Mouse (Mus musculus): ENCODE measurements around the gene Trpm4. TPM values are rescaled to one million over a fixed set of nuclear protein-coding genes. Genes with fewer than 3 reads are reported as not detected.

Trpm4 gene
- polyA plus RNA-seq, 1 experiment from 2014 or later, result 6.8 TPM

DNA sequence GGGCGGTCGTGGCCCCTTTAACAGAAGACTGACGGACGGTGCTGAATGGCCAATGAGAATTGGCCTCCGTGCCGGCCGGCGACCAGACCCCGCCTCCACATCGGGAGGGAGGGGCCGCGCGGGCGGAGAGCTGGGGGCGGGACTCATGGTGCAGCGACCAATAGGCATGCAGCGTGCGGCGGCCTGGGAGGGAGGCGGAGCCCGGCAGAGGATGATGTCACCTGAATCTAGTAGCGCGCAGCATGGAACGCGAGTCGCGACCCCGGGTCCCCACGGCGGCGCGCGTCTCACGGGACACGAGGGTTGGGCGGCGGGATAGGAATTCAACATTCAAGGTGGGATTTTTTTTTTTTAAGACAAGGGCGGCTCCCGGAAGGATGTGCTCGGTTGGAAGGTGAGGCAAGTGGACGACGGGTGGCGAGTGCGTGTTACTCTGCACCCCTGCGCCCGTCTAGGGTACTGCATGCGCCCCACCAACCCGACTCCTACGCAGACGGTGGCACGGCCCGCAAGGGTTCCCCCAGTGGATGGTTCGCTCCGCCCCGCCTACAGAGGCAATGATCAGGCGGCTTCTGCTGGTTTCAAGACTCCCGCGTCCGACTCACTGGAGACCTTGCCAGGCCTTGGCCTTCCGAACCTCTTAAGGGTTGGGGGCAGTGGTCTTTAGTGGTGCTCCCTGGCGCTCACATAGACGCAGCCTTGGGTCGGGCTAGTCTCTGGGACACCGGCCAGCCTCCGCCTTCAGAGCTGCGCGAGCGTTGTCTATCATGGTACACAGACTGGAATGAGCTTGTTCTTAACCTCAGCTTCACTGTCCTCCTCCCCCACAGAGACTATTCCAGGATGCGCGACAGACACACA, 33.7 kb upstream of the Trpm4 start:
- H3K36me3 ChIP-seq (ENCODE audit: control insufficient read depth, insufficient read depth, low read length), result no peaks in the 10 kb centered on the region
- H3K4me3 ChIP-seq (ENCODE audit: low read depth, low read length), result peak overlapping the region; percentile 67
- peak overlapping the region; percentile 52; the same call in 1 of the 2 replicates for H3K27ac ChIP-seq (ENCODE audit: low read depth, low read length)
- peaks cover 15% of the 10 kb centered on the region for H3K4me1 ChIP-seq (replicated peaks; ENCODE audit: control insufficient read depth, insufficient read depth, low read length)
- under 1% methylated on average over 70 of the region's 70 CpGs for WGBS
- H3K9ac ChIP-seq (ENCODE audit: low read length), result peak overlapping the region; percentile 77
- peak overlapping the region; percentile 60 for H3K4me2 ChIP-seq (ENCODE audit: low read depth, low read length, severe bottlenecking)
- DNase-seq (ENCODE audit: low spot score) (peak; percentile 100), ATAC-seq (replicated peaks; ENCODE audit: low FRiP score) (peak; percentile 89)
- no peaks in the 10 kb centered on the region for H3K9me3 ChIP-seq (ENCODE audit: control insufficient read depth, low read length)
- H3K27me3 ChIP-seq (ENCODE audit: control insufficient read depth, insufficient read depth, low read length), result peaks cover 22% of the 10 kb centered on the region

- Histone ChIP-seq H3K36me3 (ENCODE audit: control insufficient read depth, insufficient read depth, low read length) (no peaks in the 10 kb centered on the region), H3K9ac (ENCODE audit: low read length) (peak within 1 kb of the TSS; percentile 77), H3K27ac (ENCODE audit: low read depth, low read length) (peak within 1 kb of the TSS; percentile 52; the same call in 1 of the 2 replicates), H3K4me3 (ENCODE audit: low read depth, low read length) (peak within 1 kb of the TSS; percentile 67), H3K4me1 (replicated peaks; ENCODE audit: control insufficient read depth, insufficient read depth, low read length) (peaks cover 17% of the 10 kb centered on the region), H3K4me2 (ENCODE audit: low read depth, low read length, severe bottlenecking) (peak within 1 kb of the TSS; percentile 60), H3K9me3 (ENCODE audit: control insufficient read depth, low read length) (no peaks in the 10 kb centered on the region), H3K27me3 (ENCODE audit: control insufficient read depth, insufficient read depth, low read length) (peaks cover 22% of the 10 kb centered on the region)
- 1% methylated on average over 15 of the region's 26 CpGs for WGBS
- DNase-seq (ENCODE audit: low spot score) (no peak), ATAC-seq (replicated peaks; ENCODE audit: low FRiP score) (peak; percentile 45)
Measured at GRCm38 (mm10) chr7:45366652-45367019, 33.1 kb upstream of the Trpm4 start, which contains the start of gene Ppfia3. TSS of gene Ppfia3 (minus strand) at chr7:45367019.

DNA sequence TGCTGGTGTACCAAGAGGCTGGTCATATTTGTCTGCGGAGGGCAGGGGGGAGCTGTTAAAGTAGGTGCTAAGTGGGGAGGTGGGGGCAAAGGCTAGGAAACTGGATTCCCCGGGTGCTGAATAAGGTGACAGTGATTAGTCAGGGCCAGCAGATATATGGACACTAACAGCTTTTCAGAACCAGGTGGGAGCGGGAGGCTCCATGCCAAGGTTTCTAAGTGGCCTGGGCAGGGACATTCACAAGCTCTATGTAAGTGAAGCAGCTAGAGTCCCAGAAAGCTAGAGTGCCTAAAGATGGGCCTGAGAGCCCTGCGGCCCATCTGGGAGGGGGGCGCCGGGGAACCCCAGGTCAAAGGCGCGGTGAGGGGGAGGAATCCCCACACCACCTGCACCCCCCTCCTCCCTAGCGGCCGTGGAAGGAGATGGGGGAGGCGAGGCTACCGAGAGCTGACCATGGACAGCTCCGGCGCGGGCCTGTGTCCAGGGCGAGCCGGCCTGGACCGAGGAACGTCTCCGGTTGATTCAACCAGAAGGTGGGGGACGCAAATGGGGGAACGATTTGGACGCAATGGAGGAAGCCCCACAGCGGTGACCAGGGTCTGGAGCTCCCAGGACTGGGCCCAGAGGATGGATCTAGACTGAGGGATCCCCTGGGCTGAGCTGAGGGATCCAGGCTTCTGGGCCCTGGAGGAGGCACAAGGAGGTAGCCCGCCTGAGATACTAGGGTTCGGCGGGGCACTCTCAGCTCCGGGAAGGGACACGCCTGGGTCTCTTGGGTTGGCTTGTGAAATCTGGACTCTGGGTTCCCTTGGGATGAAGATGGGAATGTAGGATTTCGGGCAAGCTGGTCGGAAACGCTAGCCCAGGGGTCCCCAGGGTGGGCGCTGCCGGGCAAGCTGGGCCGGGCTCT, 32.4 kb upstream of the Trpm4 start:
- DNase-seq (ENCODE audit: low spot score) (peak; percentile 79), ATAC-seq (replicated peaks; ENCODE audit: low FRiP score) (no peak; the same call in 1 of the 2 replicates)
- peak overlapping the region; percentile 60 for H3K4me2 ChIP-seq (ENCODE audit: low read depth, low read length, severe bottlenecking)
- WGBS, result 4% methylated on average over 34 of the region's 35 CpGs
- H3K9me3 ChIP-seq (ENCODE audit: control insufficient read depth, low read length), result no peaks in the 10 kb centered on the region
- H3K27me3 ChIP-seq (ENCODE audit: control insufficient read depth, insufficient read depth, low read length), result peaks cover 22% of the 10 kb centered on the region
- peak overlapping the region; percentile 77 for H3K9ac ChIP-seq (ENCODE audit: low read length)
- H3K4me3 ChIP-seq (ENCODE audit: low read depth, low read length), result peak overlapping the region; percentile 67
- no peaks in the 10 kb centered on the region for H3K36me3 ChIP-seq (ENCODE audit: control insufficient read depth, insufficient read depth, low read length)
- peaks cover 18% of the 10 kb centered on the region for H3K4me1 ChIP-seq (replicated peaks; ENCODE audit: control insufficient read depth, insufficient read depth, low read length)
- no peak overlapping the region for H3K27ac ChIP-seq (ENCODE audit: low read depth, low read length)

- no peak overlapping the region for H3K9ac ChIP-seq (ENCODE audit: low read length)
Measured at GRCm38 (mm10) chr7:45363983-45364382, 30.4 kb upstream of the Trpm4 start.

GRCm38 (mm10) chr7:45362801-45363200, 29.2 kb upstream of the Trpm4 start:
- Histone ChIP-seq H3K27me3 (ENCODE audit: control insufficient read depth, insufficient read depth, low read length) (peaks cover 6% of the 10 kb centered on the region; the same call in 1 of the 2 replicates), H3K4me3 (ENCODE audit: low read depth, low read length) (no peak overlapping the region)

More at GRCm38 (mm10) chr7:45363983-45364382, 30.4 kb upstream of the Trpm4 start:
- DNase-seq (ENCODE audit: low spot score), result peak; percentile 41
- H3K27ac ChIP-seq (ENCODE audit: low read depth, low read length), result no peak overlapping the region
- peaks cover 15% of the 10 kb centered on the region for H3K27me3 ChIP-seq (ENCODE audit: control insufficient read depth, insufficient read depth, low read length)
- H3K4me2 ChIP-seq (ENCODE audit: low read depth, low read length, severe bottlenecking), result no peak overlapping the region
- no peaks in the 10 kb centered on the region for H3K9me3 ChIP-seq (ENCODE audit: control insufficient read depth, low read length)
- H3K4me1 ChIP-seq (replicated peaks; ENCODE audit: control insufficient read depth, insufficient read depth, low read length), result peaks cover 12% of the 10 kb centered on the region; the same call in 1 of the 2 replicates
- no peak for ATAC-seq (replicated peaks; ENCODE audit: low FRiP score)
- H3K4me3 ChIP-seq (ENCODE audit: low read depth, low read length), result no peak overlapping the region
- no peaks in the 10 kb centered on the region for H3K36me3 ChIP-seq (ENCODE audit: control insufficient read depth, insufficient read depth, low read length)
- 97% methylated on average over 2 of the region's 2 CpGs for WGBS

DNA sequence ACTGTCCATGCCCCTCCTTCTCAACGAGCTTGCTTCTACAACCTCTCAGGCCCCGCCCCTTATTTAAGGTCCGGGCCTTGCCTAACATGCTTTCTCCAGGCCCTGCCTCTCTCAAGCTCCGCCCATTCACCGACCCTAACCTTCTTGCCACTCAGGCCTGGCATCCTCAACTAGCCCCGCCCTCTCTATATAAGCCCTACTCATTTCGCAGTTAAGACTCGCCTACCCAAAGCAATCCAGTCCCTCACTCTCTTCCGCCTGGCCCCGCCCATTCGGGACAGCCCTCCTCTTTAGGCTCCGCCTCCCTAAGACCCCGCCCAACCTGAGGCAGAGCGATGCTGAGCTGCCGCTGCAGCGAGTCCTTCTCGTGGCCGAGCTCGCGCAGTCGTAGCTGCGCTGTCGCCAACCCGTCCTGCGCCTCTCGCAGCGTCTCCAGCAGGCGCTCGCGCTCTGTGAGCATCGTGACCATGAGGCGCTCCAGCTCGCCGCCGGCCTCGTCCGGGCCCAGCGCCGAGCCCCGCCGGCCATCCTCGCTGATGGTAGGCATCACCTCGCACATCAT, 27.7 kb upstream of the Trpm4 start:
- H3K4me3 ChIP-seq (ENCODE audit: low read depth, low read length), result peak overlapping the region; percentile 43

More at GRCm38 (mm10) chr7:45362801-45363200, 29.2 kb upstream of the Trpm4 start:
- Histone ChIP-seq H3K27ac (ENCODE audit: low read depth, low read length) (no peak overlapping the region), H3K4me1 (replicated peaks; ENCODE audit: control insufficient read depth, insufficient read depth, low read length) (peaks cover 8% of the 10 kb centered on the region; the same call in 1 of the 2 replicates), H3K4me2 (ENCODE audit: low read depth, low read length, severe bottlenecking) (no peak overlapping the region), H3K9me3 (ENCODE audit: control insufficient read depth, low read length) (no peaks in the 10 kb centered on the region), H3K9ac (ENCODE audit: low read length) (no peak overlapping the region), H3K36me3 (ENCODE audit: control insufficient read depth, insufficient read depth, low read length) (no peaks in the 10 kb centered on the region)
- no peak for ATAC-seq (replicated peaks; ENCODE audit: low FRiP score)
- DNase-seq (ENCODE audit: low spot score), result peak; percentile 76
- 4% methylated on average over 13 of the region's 13 CpGs for WGBS

GRCm38 (mm10) chr7:45360404-45361125, 27.0 kb upstream of the Trpm4 start:
- peaks cover 6% of the 10 kb centered on the region; the same call in 1 of the 2 replicates for H3K27me3 ChIP-seq (ENCODE audit: control insufficient read depth, insufficient read depth, low read length)
- DNase-seq (ENCODE audit: low spot score) (no peak), ATAC-seq (replicated peaks; ENCODE audit: low FRiP score) (peak; percentile 4; the same call in 1 of the 2 replicates)
- H3K9ac ChIP-seq (ENCODE audit: low read length), result no peak overlapping the region
- H3K4me3 ChIP-seq (ENCODE audit: low read depth, low read length), result peak overlapping the region; percentile 43; the same call in 1 of the 2 replicates
- H3K4me1 ChIP-seq (replicated peaks; ENCODE audit: control insufficient read depth, insufficient read depth, low read length), result 0 out of 2 replicates have a peak, but pooled peaks cover 4% of the 10 kb centered on the region
- H3K9me3 ChIP-seq (ENCODE audit: control insufficient read depth, low read length), result no peaks in the 10 kb centered on the region
- H3K4me2 ChIP-seq (ENCODE audit: low read depth, low read length, severe bottlenecking), result no peak overlapping the region
- no peaks in the 10 kb centered on the region for H3K36me3 ChIP-seq (ENCODE audit: control insufficient read depth, insufficient read depth, low read length)
- H3K27ac ChIP-seq (ENCODE audit: low read depth, low read length), result no peak overlapping the region
- WGBS, result 56% methylated on average over 18 of the region's 18 CpGs

More for the DNA sequence above, 27.7 kb upstream of the Trpm4 start:
- Histone ChIP-seq H3K4me1 (replicated peaks; ENCODE audit: control insufficient read depth, insufficient read depth, low read length) (0 out of 2 replicates have a peak, but pooled peaks cover 6% of the 10 kb centered on the region), H3K27me3 (ENCODE audit: control insufficient read depth, insufficient read depth, low read length) (peaks cover 6% of the 10 kb centered on the region; the same call in 1 of the 2 replicates), H3K27ac (ENCODE audit: low read depth, low read length) (no peak overlapping the region), H3K36me3 (ENCODE audit: control insufficient read depth, insufficient read depth, low read length) (no peaks in the 10 kb centered on the region), H3K9ac (ENCODE audit: low read length) (peak overlapping the region; percentile 60), H3K9me3 (ENCODE audit: control insufficient read depth, low read length) (no peaks in the 10 kb centered on the region), H3K4me2 (ENCODE audit: low read depth, low read length, severe bottlenecking) (peak overlapping the region; percentile 73)
- DNase-seq (ENCODE audit: low spot score) (peak; percentile 92), ATAC-seq (replicated peaks; ENCODE audit: low FRiP score) (peak; percentile 90)
- WGBS, result 2% methylated on average over 43 of the region's 43 CpGs

Data from forebrain, embryonic 11.5 days (tissue).